Comparison of ENCODE assay signal across 7 mouse cellular contexts in genomic region chr7:67952036-67952681, GRCm38 (mm10). TPM values are rescaled to one million over a fixed set of nuclear protein-coding genes. Genes with fewer than 3 reads are reported as not detected.
DNase-seq lines count a peak whose midpoint lies in the region; ATAC-seq and TF ChIP-seq lines count a peak whose summit lies in the region.

No protein-coding gene starts in this region.

- peak overlapping the region; percentile 93 for H3K9ac ChIP-seq in embryonic facial prominence, embryonic 13.5 days
- peak overlapping the region; percentile 97 for H3K9ac ChIP-seq in kidney, embryonic 14.5 days (ENCODE audit: low read depth, low read length)
- H3K9ac ChIP-seq in liver, adult 2 months (ENCODE audit: low read depth, low read length) = peak overlapping the region; percentile 90

- TF ChIP-seq CTCF in liver, adult 2 months (IDR thresholded peaks at IDR 0.05; ENCODE audit: low read depth, low read length) = no peak

- DNase-seq in adrenal gland, postnatal 25 days = peak; percentile 86
- DNase-seq in heart, adult 8-10 months (ENCODE audit: low spot score) = peak; percentile 68
- no peak for DNase-seq in liver, adult 2 months (ENCODE audit: extremely low read depth, low read depth, low spot score)
- DNase-seq in naive thymus-derived CD4-positive, alpha-beta T cell, adult 2 months (ENCODE audit: low read depth) = peak; percentile 53
- peak; percentile 13 for DNase-seq in splenic B cell, adult 2 months (ENCODE audit: low read depth, low spot score)

- peak overlapping the region; percentile 87 for H3K4me3 ChIP-seq in embryonic facial prominence, embryonic 13.5 days
- H3K4me3 ChIP-seq in kidney, embryonic 14.5 days (ENCODE audit: low read length) = peak overlapping the region; percentile 77
- H3K4me3 ChIP-seq in liver, adult 2 months (ENCODE audit: insufficient read depth, low read depth, low read length) = peak overlapping the region; percentile 98

- peak overlapping the region; percentile 100 for H3K27ac ChIP-seq in embryonic facial prominence, embryonic 13.5 days
- H3K27ac ChIP-seq in kidney, embryonic 14.5 days (ENCODE audit: low read depth, low read length) = peak overlapping the region; percentile 100
- peak overlapping the region; percentile 67 for H3K27ac ChIP-seq in liver, adult 2 months (replicated peaks; ENCODE audit: insufficient read depth, low read depth, low read length)

- H3K9me3 ChIP-seq in embryonic facial prominence, embryonic 13.5 days = no peaks in the 10 kb centered on the region
- H3K9me3 ChIP-seq in kidney, embryonic 14.5 days (ENCODE audit: control insufficient read depth, low read length) = no peaks in the 10 kb centered on the region

- under 1% methylated on average over 79 of the region's 91 CpGs for WGBS in embryonic facial prominence, embryonic 13.5 days
- WGBS in kidney, embryonic 14.5 days = under 1% methylated on average over 62 of the region's 91 CpGs
- 1% methylated on average over 77 of the region's 91 CpGs for WGBS in liver, adult 2 months

- H3K36me3 ChIP-seq in embryonic facial prominence, embryonic 13.5 days = no peaks in the 10 kb centered on the region
- H3K36me3 ChIP-seq in kidney, embryonic 14.5 days (ENCODE audit: control insufficient read depth, insufficient read depth, low read length) = no peaks in the 10 kb centered on the region
- H3K36me3 ChIP-seq in liver, adult 2 months (ENCODE audit: control insufficient read depth, insufficient read depth, low read length) = no peaks in the 10 kb centered on the region
- H3K36me3 ChIP-seq in splenic B cell, adult 2 months (ENCODE audit: control insufficient read depth, insufficient read depth, low read length, poor library complexity, severe bottlenecking) = no peaks in the 10 kb centered on the region

- peak overlapping the region; percentile 87 for H3K4me2 ChIP-seq in embryonic facial prominence, embryonic 13.5 days
- H3K4me2 ChIP-seq in kidney, embryonic 14.5 days (replicated peaks; ENCODE audit: low read depth, low read length) = peak overlapping the region; percentile 85

- no peaks in the 10 kb centered on the region for H3K79me2 ChIP-seq in liver, adult 2 months (ENCODE audit: control insufficient read depth, insufficient read depth, low read length)

- no peak for TF ChIP-seq POLR2A in liver, adult 2 months (IDR thresholded peaks at IDR 0.05; ENCODE audit: extremely low read depth, insufficient read depth, low read length)

- 0 out of 2 replicates have a peak, but pooled peaks cover 4% of the 10 kb centered on the region for H3K27me3 ChIP-seq in embryonic facial prominence, embryonic 13.5 days
- H3K27me3 ChIP-seq in kidney, embryonic 14.5 days (ENCODE audit: control insufficient read depth, insufficient read depth, low read length) = no peaks in the 10 kb centered on the region
- peaks cover 18% of the 10 kb centered on the region for H3K27me3 ChIP-seq in liver, adult 2 months (ENCODE audit: control insufficient read depth, insufficient read depth, low read length)
- no peaks in the 10 kb centered on the region; the same call in 1 of the 2 replicates for H3K27me3 ChIP-seq in splenic B cell, adult 2 months (ENCODE audit: control insufficient read depth, insufficient read depth, low read length, poor library complexity, severe bottlenecking)

- H3K4me1 ChIP-seq in embryonic facial prominence, embryonic 13.5 days = peaks cover 26% of the 10 kb centered on the region
- peaks cover 13% of the 10 kb centered on the region for H3K4me1 ChIP-seq in kidney, embryonic 14.5 days (ENCODE audit: control insufficient read depth, insufficient read depth, low read length)
- peaks cover 1% of the 10 kb centered on the region; the same call in 1 of the 2 replicates for H3K4me1 ChIP-seq in liver, adult 2 months (ENCODE audit: control insufficient read depth, insufficient read depth, low read length)

- 0 out of 2 replicates have a peak, but pooled peaks have one; percentile 15 for ATAC-seq in embryonic facial prominence, embryonic 13.5 days (ENCODE audit: insufficient number of reproducible peaks, insufficient read depth, low FRiP score, low TSS enrichment, low read depth)
- ATAC-seq in kidney, embryonic 14.5 days (ENCODE audit: low FRiP score, low TSS enrichment) = peak; percentile 50

RNA-seq across cellular contexts. Expression of gene Igf1r, which starts 0.5 kb away (rescaled TPM):
- 102 and 104 TPM in 2 replicates for total RNA-seq in adrenal gland, postnatal 25 days (2021)
- 28.7 and 34.2 TPM in 2 replicates for polyA plus RNA-seq in embryonic facial prominence, embryonic 13.5 days (2015; fragmentation: Nextera tagmentation; extraction: Ambion mirVana)
- total RNA-seq in heart, adult 8-10 months (2022) = 10 to 100 TPM; 10.3 to 17.3 (median 14.4) TPM
- polyA plus RNA-seq in kidney, embryonic 14.5 days (2014; fragmentation: Nextera tagmentation; extraction: Ambion mirVana) = 29.7 and 31.6 TPM in 2 replicates
- total RNA-seq in liver, adult 2 months (2014; rRNA removed) = 1.2 and 1.6 TPM in 2 replicates
- 0.36 and 0.50 TPM in 2 replicates for polyA plus RNA-seq in liver, adult 2 months (2012; rRNA removed)
